Comparison of ENCODE assay signal across 9 mouse cellular contexts in the genomic region with DNA sequence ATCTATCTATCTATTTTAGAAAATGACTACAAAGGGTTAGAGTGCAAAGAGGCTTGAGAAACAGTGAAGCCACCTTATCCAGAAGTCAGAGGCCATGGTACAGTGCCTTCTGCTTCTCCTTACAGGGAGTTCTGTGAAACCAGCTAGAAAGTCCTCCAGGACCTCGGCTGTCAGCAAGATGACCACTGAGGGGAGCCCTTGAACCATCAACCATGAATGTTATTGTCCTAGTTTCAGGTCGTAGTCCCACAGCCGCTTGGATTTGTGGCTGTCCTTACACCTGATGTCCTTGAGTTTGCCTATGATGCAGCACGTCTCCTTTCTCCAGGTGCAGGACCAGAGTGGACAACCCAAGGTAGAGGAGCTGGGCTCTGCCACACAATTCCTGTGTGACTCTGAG.
DNase-seq lines count a peak whose midpoint lies in the region; ATAC-seq and TF ChIP-seq lines count a peak whose summit lies in the region.
"Had no signal": no experiment of that assay in that cellular context is flagged by ENCODE, and none has a peak within 500 bp of the region (broad histone marks: within the 10 kb centered on the region; RNA-seq: fewer than 3 reads in every experiment).

No protein-coding gene starts in this region.

- no peak overlapping the region for H3K27ac ChIP-seq in heart, embryonic 10.5 days
- no peak overlapping the region for H3K27ac ChIP-seq in midbrain, postnatal 0 days (ENCODE audit: low read depth, low read length)
- no peak overlapping the region for H3K27ac ChIP-seq in midbrain, embryonic 11.5 days (ENCODE audit: low read depth, low read length)
- H3K27ac ChIP-seq in small intestine, adult 2 months (ENCODE audit: insufficient read depth, low read depth, low read length) = no peak overlapping the region
- H3K27ac ChIP-seq in midbrain, embryonic 13.5 days = no peak overlapping the region

- no peak overlapping the region for H3K4me2 ChIP-seq in midbrain, postnatal 0 days (ENCODE audit: low read depth, low read length, poor library complexity, severe bottlenecking)
- no peak overlapping the region for H3K4me2 ChIP-seq in midbrain, embryonic 11.5 days
- H3K4me2 ChIP-seq in midbrain, embryonic 13.5 days (replicated peaks) = no peak overlapping the region

- no peaks in the 10 kb centered on the region for H3K4me1 ChIP-seq in heart, embryonic 10.5 days
- H3K4me1 ChIP-seq in midbrain, postnatal 0 days (ENCODE audit: insufficient read depth, low read length) = 0 out of 2 replicates have a peak, but pooled peaks cover 4% of the 10 kb centered on the region
- H3K4me1 ChIP-seq in midbrain, embryonic 11.5 days (ENCODE audit: control insufficient read depth, insufficient read depth, low read length) = no peaks in the 10 kb centered on the region
- H3K4me1 ChIP-seq in small intestine, adult 2 months (ENCODE audit: control insufficient read depth, insufficient read depth, insufficient read length, low read length) = no peaks in the 10 kb centered on the region
- no peaks in the 10 kb centered on the region for H3K4me1 ChIP-seq in midbrain, embryonic 13.5 days (replicated peaks)

- WGBS in heart, embryonic 10.5 days = 28% methylated on average over 4 of the region's 4 CpGs
- 13% methylated on average over 4 of the region's 4 CpGs for WGBS in midbrain, postnatal 0 days
- 16% methylated on average over 4 of the region's 4 CpGs for WGBS in midbrain, embryonic 11.5 days
- 11% methylated on average over 4 of the region's 4 CpGs for WGBS in small intestine, adult 2 months
- WGBS in midbrain, embryonic 13.5 days = 25% methylated on average over 4 of the region's 4 CpGs

- H3K4me3 ChIP-seq in heart, embryonic 10.5 days = no peak overlapping the region
- H3K4me3 ChIP-seq in midbrain, postnatal 0 days (ENCODE audit: low read depth, low read length) = no peak overlapping the region
- H3K4me3 ChIP-seq in midbrain, embryonic 11.5 days (ENCODE audit: low read depth, low read length) = no peak overlapping the region
- no peak overlapping the region for H3K4me3 ChIP-seq in small intestine, adult 2 months (ENCODE audit: low read depth, low read length)
- H3K4me3 ChIP-seq in midbrain, embryonic 13.5 days (replicated peaks) = no peak overlapping the region
- H3K4me3 ChIP-seq: erythroblast, embryonic 14.5 days had no signal

- no peak overlapping the region for H3K9ac ChIP-seq in midbrain, postnatal 0 days (replicated peaks; ENCODE audit: low read length, poor library complexity, severe bottlenecking)
- H3K9ac ChIP-seq in midbrain, embryonic 11.5 days (ENCODE audit: low read length) = no peak overlapping the region
- no peak overlapping the region for H3K9ac ChIP-seq in midbrain, embryonic 13.5 days (replicated peaks)

- TF ChIP-seq CTCF in midbrain, postnatal 0 days (IDR thresholded peaks at IDR 0.05) = peak; percentile 79
- peak; percentile 14; the same call in 1 of the 2 replicates for TF ChIP-seq CTCF in small intestine, adult 2 months (IDR thresholded peaks at IDR 0.05; ENCODE audit: extremely low read depth, insufficient read length, insufficient replicate concordance, low read depth, low read length)

- no peaks in the 10 kb centered on the region; the same call in 1 of the 2 replicates for H3K27me3 ChIP-seq in heart, embryonic 10.5 days (ENCODE audit: insufficient read depth, poor library complexity, severe bottlenecking)
- H3K27me3 ChIP-seq in midbrain, postnatal 0 days (ENCODE audit: insufficient read depth, low read length) = no peaks in the 10 kb centered on the region
- H3K27me3 ChIP-seq in midbrain, embryonic 11.5 days (ENCODE audit: control insufficient read depth, insufficient read depth, low read length) = no peaks in the 10 kb centered on the region
- no peaks in the 10 kb centered on the region for H3K27me3 ChIP-seq in small intestine, adult 2 months (ENCODE audit: control insufficient read depth, insufficient read depth, low read length)
- H3K27me3 ChIP-seq in midbrain, embryonic 13.5 days = peaks cover 5% of the 10 kb centered on the region; the same call in 1 of the 2 replicates

- H3K9me3 ChIP-seq in heart, embryonic 10.5 days = 0 out of 2 replicates have a peak, but pooled peaks cover 4% of the 10 kb centered on the region
- no peaks in the 10 kb centered on the region for H3K9me3 ChIP-seq in midbrain, postnatal 0 days (ENCODE audit: low read length)
- peaks cover 4% of the 10 kb centered on the region for H3K9me3 ChIP-seq in midbrain, embryonic 11.5 days (ENCODE audit: control insufficient read depth, low read length)
- no peaks in the 10 kb centered on the region for H3K9me3 ChIP-seq in midbrain, embryonic 13.5 days

- no peaks in the 10 kb centered on the region for H3K36me3 ChIP-seq in heart, embryonic 10.5 days
- H3K36me3 ChIP-seq in midbrain, postnatal 0 days (ENCODE audit: insufficient read depth, low read length) = no peaks in the 10 kb centered on the region
- H3K36me3 ChIP-seq in midbrain, embryonic 11.5 days (ENCODE audit: control insufficient read depth, insufficient read depth, low read length) = no peaks in the 10 kb centered on the region
- H3K36me3 ChIP-seq in small intestine, adult 2 months (ENCODE audit: control insufficient read depth, insufficient read depth, low read length) = no peaks in the 10 kb centered on the region
- H3K36me3 ChIP-seq in midbrain, embryonic 13.5 days = no peaks in the 10 kb centered on the region

- ATAC-seq in midbrain, postnatal 0 days (ENCODE audit: low FRiP score) = no peak
- no peak for ATAC-seq in midbrain, embryonic 11.5 days (ENCODE audit: low FRiP score)
- ATAC-seq in midbrain, embryonic 13.5 days = no peak

- peak; percentile 19 for DNase-seq in heart, postnatal 4 days
- no peak for DNase-seq in heart, embryonic 10.5 days (ENCODE audit: low spot score)
- DNase-seq in midbrain, postnatal 0 days (ENCODE audit: low spot score) = peak; percentile 78
- no peak for DNase-seq in midbrain, embryonic 11.5 days (ENCODE audit: low spot score, missing footprints)
- peak; percentile 50 for DNase-seq in embryo, embryonic 10.5 days (ENCODE audit: low spot score)
- no peak for DNase-seq in ovary, postnatal 14 days (ENCODE audit: low spot score)

- no peak for TF ChIP-seq POLR2A in small intestine, adult 2 months (IDR thresholded peaks at IDR 0.05; ENCODE audit: low read depth, low read length)

Comparison
In these comparisons a context has a peak if more than half of its experiments do, and no peak if none do; other contexts are left out.
1. DNase-seq: peak in heart, postnatal 4 days (single experiment), midbrain, postnatal 0 days (single experiment) and embryo, embryonic 10.5 days (single experiment); none in heart, embryonic 10.5 days (single experiment), midbrain, embryonic 11.5 days (single experiment) and ovary, postnatal 14 days (single experiment).